Mouse (Mus musculus) megakaryocyte-erythroid progenitor cell, adult 5 weeks (primary cell): ENCODE results near the gene Vmn1r201. TPM values are rescaled to one million over a fixed set of nuclear protein-coding genes. Genes with fewer than 3 reads are reported as not detected.

ENCODE experiments used
- polyA plus RNA-seq: library from polyadenylated mRNA; stranded (reverse); fragments of >175 nt; gene quantifications from 2 replicates; pipeline ENCODE4 v1.2.3, GENCODE M21; 2012

The Vmn1r201 gene
- not detected in 2 replicates for polyA plus RNA-seq

DNA sequence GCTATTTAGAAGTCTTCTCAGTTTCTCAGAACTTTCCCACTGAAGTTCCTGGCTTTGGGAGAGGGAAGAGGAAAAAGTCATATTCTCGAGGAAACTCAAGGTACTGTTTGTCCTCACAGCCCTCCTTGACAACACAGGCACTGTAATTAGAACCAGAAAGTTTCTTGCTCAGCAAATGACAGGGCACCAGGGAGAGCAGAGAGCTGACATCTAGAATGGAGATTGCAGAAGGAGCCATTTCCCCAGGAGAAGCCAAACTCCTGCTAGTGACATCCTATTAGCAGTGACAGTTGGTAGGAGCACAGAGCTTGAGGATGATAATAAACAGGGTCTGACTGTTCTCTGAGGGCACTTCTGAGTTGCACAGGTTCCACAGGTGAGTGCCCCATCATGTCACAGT is at the start of gene Vmn1r201:
Gene Vmn1r201, plus strand, starts transcription at position 301 of the 400 bp plus-strand sequence.

DNA sequence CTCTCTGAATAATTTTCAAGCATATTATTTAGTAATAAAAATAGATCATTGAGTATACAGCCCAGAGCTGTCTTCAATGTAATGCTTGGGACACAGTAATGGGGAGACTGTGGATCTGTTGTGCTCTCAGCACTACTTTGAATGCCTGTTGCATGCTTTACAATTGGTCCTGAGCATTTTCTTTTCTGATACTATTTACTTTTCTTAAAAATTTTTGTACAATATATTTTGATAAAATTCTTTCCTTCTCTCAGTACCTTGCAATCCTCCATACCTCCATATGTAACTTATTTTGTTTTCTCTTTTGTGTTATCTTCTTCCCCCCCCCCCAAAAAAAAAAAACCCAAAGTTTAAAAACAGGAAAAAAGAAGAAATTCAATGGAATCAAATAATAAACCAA is 33.6 kb downstream of the Vmn1r201 start, which contains the start of gene Vmn1r202:
Gene Vmn1r202, minus strand, starts transcription at position 101 of the 400 bp plus-strand sequence.

DNA sequence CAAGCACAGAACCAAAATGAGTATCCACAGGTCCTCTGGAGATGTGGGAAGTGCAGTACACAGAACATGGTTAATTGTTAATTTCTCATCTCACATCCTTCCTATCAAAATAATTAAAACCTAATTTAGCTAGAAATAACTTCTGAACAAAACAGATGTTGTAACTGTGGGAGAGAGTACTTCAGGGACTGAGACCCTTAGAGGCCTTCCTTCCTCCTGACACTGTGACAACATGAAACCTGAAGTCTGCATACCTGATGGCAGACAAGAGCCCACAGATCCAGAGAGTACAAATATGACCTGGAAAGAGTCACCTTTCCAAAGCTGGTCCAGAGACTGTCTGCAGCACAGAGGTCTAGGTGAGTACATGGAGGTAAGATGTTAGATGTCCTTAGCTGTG is 46.1 kb downstream of the Vmn1r201 start, which contains the start of gene Vmn1r203:
Gene Vmn1r203, plus strand, starts transcription at position 301 of the 400 bp plus-strand sequence.

Other genes with a start within 250 kb of the Vmn1r201 start
- 0.02 TPM in 1 of 2 replicates, not detected in the other for gene Vmn1r193, start 248.8 kb upstream of the Vmn1r201 start, polyA plus RNA-seq
- gene Vmn1r194, start 227.7 kb upstream of the Vmn1r201 start, polyA plus RNA-seq, result not detected in 2 replicates
- gene Vmn1r195, start 201.4 kb upstream of the Vmn1r201 start, polyA plus RNA-seq, result not detected in 2 replicates
- gene Vmn1r196, start 182.0 kb upstream of the Vmn1r201 start, polyA plus RNA-seq, result not detected in 2 replicates
- gene Vmn1r197, start 147.3 kb upstream of the Vmn1r201 start, polyA plus RNA-seq, result not detected in 2 replicates
- not detected in 2 replicates for gene Vmn1r198, start 121.6 kb upstream of the Vmn1r201 start, polyA plus RNA-seq
- gene Vmn1r199, start 92.1 kb upstream of the Vmn1r201 start, polyA plus RNA-seq, result not detected in 2 replicates
- gene Vmn1r200, start 81.5 kb upstream of the Vmn1r201 start, polyA plus RNA-seq, result not detected in 2 replicates
- gene Vmn1r202, start 33.5 kb downstream of the Vmn1r201 start, polyA plus RNA-seq, result not detected in 2 replicates
- gene Vmn1r203, start 46.2 kb downstream of the Vmn1r201 start, polyA plus RNA-seq, result not detected in 2 replicates
- gene Vmn1r204, start 81.3 kb downstream of the Vmn1r201 start, polyA plus RNA-seq, result not detected in 2 replicates
- not detected in 2 replicates for gene Vmn1r205, start 121.1 kb downstream of the Vmn1r201 start, polyA plus RNA-seq
- gene Vmn1r206, start 152.3 kb downstream of the Vmn1r201 start, polyA plus RNA-seq, result 0.02 TPM in 1 of 2 replicates, not detected in the other